Mouse (Mus musculus) stomach, embryonic 16.5 days (tissue): ENCODE results near the gene Ube2b. TPM values are rescaled to one million over a fixed set of nuclear protein-coding genes. Genes with fewer than 3 reads are reported as not detected.

Experiments used
- ATAC-seq: fragments of 200-750 bp; cut with Nextera tagmentation; 2 replicates; pipeline ENCODE4 v1.8.0; 2017; ENCODE audit warnings: moderate number of reproducible peaks, moderate TSS enrichment; ENCODE audit not compliant: insufficient read depth, low FRiP score
- H3K27ac ChIP-seq: fragments of 300-500 bp; sonication (generic); 2 replicates; pipeline ENCODE4 v1.5.1; 2014; ENCODE audit warnings: low read length
- H3K27me3 ChIP-seq: fragments of 300-500 bp; sonication (generic); 2 replicates; pipeline ENCODE4 v1.6.1; 2014; ENCODE audit warnings: low read length, control low read depth, mixed read lengths; ENCODE audit not compliant: control insufficient read depth, insufficient read depth
- H3K36me3 ChIP-seq: fragments of 300-500 bp; sonication (generic); 2 replicates; pipeline ENCODE4 v1.6.1; 2014; ENCODE audit warnings: low read length; ENCODE audit not compliant: control insufficient read depth, insufficient read depth
- H3K4me1 ChIP-seq: fragments of 300-500 bp; sonication (generic); 2 replicates; pipeline ENCODE4 v1.6.1; 2014; ENCODE audit warnings: low read length, control low read depth, mixed read lengths; ENCODE audit not compliant: control insufficient read depth, insufficient read depth
- H3K4me2 ChIP-seq: fragments of 300-500 bp; sonication (generic); 2 replicates; pipeline ENCODE4 v1.6.1; 2014; ENCODE audit warnings: low read depth, low read length, mixed read lengths
- H3K4me3 ChIP-seq: fragments of 300-500 bp; sonication (generic); replicated peaks from 2 replicates; pipeline ENCODE4 v1.5.1; 2014; ENCODE audit warnings: mild to moderate bottlenecking, low read length
- H3K9ac ChIP-seq: fragments of 300-500 bp; sonication (generic); 2 replicates; pipeline ENCODE4 v1.6.1; 2014; ENCODE audit warnings: low read length
- H3K9me3 ChIP-seq: fragments of 300-500 bp; sonication (generic); replicated peaks from 2 replicates; pipeline ENCODE4 v1.6.1; 2016; ENCODE audit warnings: low read length, control low read depth; ENCODE audit not compliant: control insufficient read depth
- WGBS: fragments of 180-500 bp; shearing (Covaris S2); extraction: QIAGEN DNeasy Blood & Tissue Kit; methylation state at CpG from one replicate; pipeline ENCODE4 v1.1.7; 2014; 5-methylcytosine and 5-hydroxymethylcytosine counted together
- polyA plus RNA-seq: library from polyadenylated mRNA; unstranded; fragments of >200 nt; fragmentation: Nextera tagmentation; extraction: Ambion mirVana; gene quantifications from 2 replicates; pipeline ENCODE4 v1.2.1, GENCODE M21; 2015

The Ube2b gene
- polyA plus RNA-seq, 1 experiment from 2014 or later = 223 TPM

GRCm38 (mm10) chr11:51945548-51945947 is 55.0 kb downstream of the Ube2b start:
- no peak overlapping the region for H3K4me2 ChIP-seq
- no peaks in the 10 kb centered on the region for H3K36me3 ChIP-seq
- H3K27me3 ChIP-seq = no peaks in the 10 kb centered on the region
- no peak for ATAC-seq
- no peak overlapping the region for H3K4me3 ChIP-seq
- no peak overlapping the region for H3K27ac ChIP-seq
- no peaks in the 10 kb centered on the region for H3K9me3 ChIP-seq
- no peak overlapping the region for H3K9ac ChIP-seq
- WGBS = 12% methylated on average over 8 of the region's 8 CpGs
- H3K4me1 ChIP-seq = peaks cover 13% of the 10 kb centered on the region

- Histone ChIP-seq H3K36me3 (no peaks in the 10 kb centered on the region), H3K27me3 (no peaks in the 10 kb centered on the region), H3K4me1 (peaks cover 13% of the 10 kb centered on the region), H3K9me3 (no peaks in the 10 kb centered on the region), H3K9ac (no peak overlapping the region), H3K27ac (no peak overlapping the region), H3K4me2 (no peak overlapping the region), H3K4me3 (no peak overlapping the region)
- no peak for ATAC-seq
- WGBS = 81% methylated on average over 3 of the region's 3 CpGs
Observed at GRCm38 (mm10) chr11:51944239-51944638, 56.3 kb downstream of the Ube2b start.

DNA sequence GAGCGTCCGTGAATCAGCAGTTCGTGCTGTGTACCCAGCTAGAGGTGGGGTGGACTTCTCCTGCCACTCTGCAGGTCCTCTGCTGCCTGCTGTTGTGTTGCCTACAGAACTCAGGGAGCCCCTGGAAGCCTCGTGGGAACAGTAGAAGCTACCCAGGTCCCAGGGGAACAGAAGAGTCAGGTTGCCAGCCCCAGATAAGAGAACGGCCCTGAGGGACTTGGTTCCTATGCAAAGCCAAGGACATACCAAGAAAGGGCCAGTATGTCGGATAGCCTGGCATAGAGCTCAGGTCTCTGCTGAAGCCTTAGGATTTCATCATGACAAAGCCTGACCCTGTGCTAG is 57.1 kb downstream of the Ube2b start:
- H3K27ac ChIP-seq = no peak overlapping the region; the same call in 1 of the 2 replicates
- no peaks in the 10 kb centered on the region for H3K36me3 ChIP-seq
- no peak overlapping the region for H3K4me2 ChIP-seq
- peaks cover 13% of the 10 kb centered on the region for H3K4me1 ChIP-seq
- no peak overlapping the region for H3K4me3 ChIP-seq
- no peaks in the 10 kb centered on the region for H3K9me3 ChIP-seq
- no peaks in the 10 kb centered on the region for H3K27me3 ChIP-seq
- no peak for ATAC-seq
- no peak overlapping the region for H3K9ac ChIP-seq
- WGBS = 55% methylated on average over 6 of the region's 6 CpGs

GRCm38 (mm10) chr11:51942602-51943499 is 57.7 kb downstream of the Ube2b start:
- Histone ChIP-seq H3K4me2 (no peak overlapping the region), H3K4me1 (peaks cover 13% of the 10 kb centered on the region), H3K27ac (no peak overlapping the region; the same call in 1 of the 2 replicates), H3K36me3 (no peaks in the 10 kb centered on the region), H3K9ac (no peak overlapping the region), H3K9me3 (no peaks in the 10 kb centered on the region), H3K27me3 (no peaks in the 10 kb centered on the region), H3K4me3 (no peak overlapping the region)
- peak; percentile 11; the same call in 1 of the 2 replicates for ATAC-seq
- WGBS = 48% methylated on average over 15 of the region's 15 CpGs

- H3K27ac ChIP-seq = no peak overlapping the region
- no peak for ATAC-seq
- no peaks in the 10 kb centered on the region for H3K36me3 ChIP-seq
- H3K4me1 ChIP-seq = peaks cover 13% of the 10 kb centered on the region
- WGBS = 54% methylated on average over 13 of the region's 13 CpGs
- no peaks in the 10 kb centered on the region for H3K27me3 ChIP-seq
- H3K9ac ChIP-seq = no peak overlapping the region
- no peak overlapping the region for H3K4me3 ChIP-seq
- H3K9me3 ChIP-seq = no peaks in the 10 kb centered on the region
- no peak overlapping the region for H3K4me2 ChIP-seq
Observed at GRCm38 (mm10) chr11:51940511-51940955, 60.0 kb downstream of the Ube2b start.

DNA sequence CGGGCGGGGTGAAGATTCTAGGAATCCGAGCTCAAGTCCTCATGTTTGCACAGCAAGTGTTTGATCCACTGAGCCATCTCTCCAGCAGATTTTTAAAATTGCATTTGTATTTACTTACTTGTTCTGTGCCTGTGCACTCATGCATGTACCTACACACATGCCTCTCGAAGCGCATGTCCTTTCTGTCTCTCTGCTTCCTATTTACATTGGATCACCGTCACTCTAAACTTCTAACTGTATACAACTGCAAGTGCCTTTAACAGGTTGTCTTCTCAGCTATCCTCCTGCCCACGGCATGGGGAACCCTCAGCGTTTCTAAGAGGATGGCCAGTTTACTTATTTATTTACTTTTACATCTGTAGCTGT is 61.0 kb downstream of the Ube2b start:
- no peak overlapping the region for H3K27ac ChIP-seq
- 68% methylated on average over 8 of the region's 8 CpGs for WGBS
- H3K36me3 ChIP-seq = no peaks in the 10 kb centered on the region
- H3K4me2 ChIP-seq = no peak overlapping the region
- no peak overlapping the region for H3K9ac ChIP-seq
- H3K27me3 ChIP-seq = no peaks in the 10 kb centered on the region
- no peak overlapping the region for H3K4me3 ChIP-seq
- no peak for ATAC-seq
- no peaks in the 10 kb centered on the region for H3K9me3 ChIP-seq
- H3K4me1 ChIP-seq = peaks cover 10% of the 10 kb centered on the region; the same call in 1 of the 2 replicates

- ATAC-seq = no peak
- Histone ChIP-seq H3K9me3 (no peaks in the 10 kb centered on the region), H3K4me1 (peaks cover 10% of the 10 kb centered on the region; the same call in 1 of the 2 replicates), H3K27ac (no peak overlapping the region), H3K27me3 (no peaks in the 10 kb centered on the region), H3K36me3 (no peaks in the 10 kb centered on the region), H3K9ac (no peak overlapping the region), H3K4me3 (no peak overlapping the region), H3K4me2 (no peak overlapping the region)
- WGBS = 72% methylated on average over 12 of the region's 12 CpGs
Observed at GRCm38 (mm10) chr11:51938817-51939589, 61.6 kb downstream of the Ube2b start.

GRCm38 (mm10) chr11:51937361-51937781 is 63.2 kb downstream of the Ube2b start:
- no peaks in the 10 kb centered on the region for H3K27me3 ChIP-seq
- H3K4me1 ChIP-seq = peaks cover 2% of the 10 kb centered on the region; the same call in 1 of the 2 replicates
- H3K9me3 ChIP-seq = no peaks in the 10 kb centered on the region
- H3K36me3 ChIP-seq = no peaks in the 10 kb centered on the region
- H3K4me2 ChIP-seq = no peak overlapping the region
- 64% methylated on average over 6 of the region's 6 CpGs for WGBS
- no peak for ATAC-seq
- H3K4me3 ChIP-seq = no peak overlapping the region
- no peak overlapping the region for H3K9ac ChIP-seq
- H3K27ac ChIP-seq = no peak overlapping the region
